Mouse (Mus musculus) right cerebral cortex, adult 2 months (tissue): ENCODE measurements around the gene Zbtb16.

Experiments used
- DNase-seq, 2 experiments: peaks; one replicate each; pipeline ENCODE4 v3.0.0; 2021 to 2022; ENCODE audit warnings: low spot score in 2 of 2

The Zbtb16 gene

DNA sequence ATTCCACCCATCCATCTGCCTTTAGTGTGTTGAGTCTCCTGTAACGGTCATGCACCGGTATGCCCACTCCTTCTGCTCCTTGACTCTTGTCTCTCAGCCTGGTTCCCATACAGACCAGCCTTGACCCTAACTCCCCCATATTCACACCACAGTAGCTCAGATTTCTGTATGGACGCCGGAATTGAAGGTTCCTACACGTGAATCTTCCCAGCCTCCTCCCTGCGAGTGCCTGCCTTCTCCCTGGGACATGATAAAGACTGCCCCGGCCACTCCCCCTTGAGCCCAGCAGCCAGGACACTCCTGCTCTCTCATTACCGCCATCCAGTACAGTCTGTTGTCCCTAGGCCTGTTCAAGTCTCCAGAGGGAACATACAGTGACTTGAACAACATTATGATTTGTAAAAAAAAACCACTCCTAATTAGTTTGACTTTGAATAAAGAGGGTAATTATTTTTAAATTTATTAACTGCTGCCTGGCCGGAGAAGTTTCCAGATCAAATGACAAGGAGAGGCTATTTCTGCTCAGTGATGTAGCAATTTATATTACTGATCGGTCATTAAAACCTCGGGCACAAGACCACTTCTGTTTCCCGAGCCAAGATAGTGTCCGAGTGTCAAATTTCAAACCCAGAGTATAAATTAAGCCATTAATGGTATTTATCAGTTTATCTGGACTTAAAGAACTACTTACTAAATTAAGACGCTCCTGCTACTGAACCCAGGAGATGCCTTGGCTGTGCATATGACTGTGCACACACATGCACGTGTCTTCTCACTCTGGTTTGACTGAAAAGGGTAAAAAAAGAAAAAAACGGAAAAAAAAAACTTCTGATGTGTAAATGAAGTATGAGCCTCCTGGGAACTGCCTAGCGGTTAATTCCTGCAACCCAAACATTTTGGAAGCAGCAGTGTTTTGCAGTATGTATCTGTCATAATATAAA, 125.4 kb downstream of the Zbtb16 start:
- DNase-seq: no peak

DNA sequence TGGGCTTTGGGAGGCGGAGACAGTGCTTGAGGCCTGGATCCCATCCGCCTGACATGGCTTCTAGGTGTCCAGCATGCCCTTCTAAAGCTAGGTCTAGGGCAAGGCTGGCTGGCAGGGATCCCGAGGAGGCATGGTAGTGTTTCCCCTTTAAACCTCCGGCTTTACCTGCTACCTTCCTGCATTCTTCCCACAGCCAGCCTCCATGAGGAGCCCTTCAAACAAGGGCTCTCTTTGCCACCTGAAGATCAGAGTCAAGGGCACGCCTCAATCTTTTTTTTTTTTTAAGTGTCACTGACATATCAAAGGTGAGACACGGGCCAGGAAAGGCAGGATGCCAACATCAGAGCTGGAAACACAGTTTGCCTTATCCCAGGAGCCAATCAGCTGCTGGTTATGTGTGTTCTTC, 128.2 kb downstream of the Zbtb16 start:
- no peak for DNase-seq

GRCm38 (mm10) chr9:48707134-48707823, 128.7 kb downstream of the Zbtb16 start:
- no peak for DNase-seq

DNA sequence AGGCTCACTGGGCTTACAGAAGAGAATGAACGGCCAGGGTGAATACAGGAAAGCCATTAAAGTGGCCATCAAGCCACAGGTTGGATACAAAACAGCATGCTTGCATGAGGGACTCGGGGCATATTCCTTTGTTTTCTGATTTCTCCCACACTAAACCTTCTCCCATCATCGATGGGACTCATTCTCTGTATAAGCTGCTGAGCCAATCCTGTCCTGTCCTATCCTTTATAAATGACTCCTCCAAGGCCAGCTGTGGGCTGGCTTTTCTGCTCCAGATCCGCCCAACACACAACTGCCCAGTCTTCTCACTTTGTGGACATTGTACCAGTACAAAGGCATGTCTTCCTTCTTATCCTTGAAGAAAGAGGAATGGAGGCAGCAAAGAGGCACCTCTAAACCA, 134.7 kb downstream of the Zbtb16 start:
- no peak for DNase-seq

GRCm38 (mm10) chr9:48700871-48701270, 135.2 kb downstream of the Zbtb16 start:
- DNase-seq: no peak

GRCm38 (mm10) chr9:48697470-48697815, 138.6 kb downstream of the Zbtb16 start:
- no peak for DNase-seq

DNA sequence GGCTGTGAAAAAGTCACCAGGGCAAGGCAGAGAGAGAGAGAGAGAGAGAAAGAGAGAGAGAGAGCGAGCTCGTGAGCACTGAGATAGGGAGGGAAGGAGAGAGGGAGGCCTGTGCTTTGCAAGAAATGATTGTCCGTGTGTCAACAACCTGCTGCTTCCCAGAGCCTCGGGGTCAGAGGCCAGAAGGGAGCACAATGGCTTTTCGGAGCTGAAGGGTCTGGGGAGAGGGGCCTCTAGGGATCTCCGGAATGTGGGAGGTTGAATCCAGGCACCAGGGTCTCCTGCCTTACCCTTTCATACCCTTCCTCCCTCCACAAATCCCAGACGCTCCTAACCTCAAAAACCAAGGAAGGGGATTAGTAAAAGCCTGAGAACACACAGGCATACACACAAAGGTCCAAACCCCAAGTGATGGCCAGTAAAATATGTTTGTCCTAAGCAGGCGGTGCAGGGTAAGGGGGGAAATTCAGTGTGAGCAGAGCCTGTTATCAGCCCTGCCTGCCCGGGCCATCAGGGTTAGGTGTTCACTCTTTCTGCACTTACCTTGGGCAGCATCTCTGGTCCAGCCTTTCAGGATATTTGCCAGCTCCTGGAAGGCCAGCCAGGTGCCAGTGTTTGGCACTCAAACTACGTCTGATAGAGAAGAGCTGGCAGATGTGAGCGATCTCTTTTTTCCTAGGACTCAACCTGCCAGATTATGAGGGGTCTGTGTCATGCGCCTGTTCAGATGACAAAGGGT, 139.1 kb downstream of the Zbtb16 start:
- no peak for DNase-seq

DNA sequence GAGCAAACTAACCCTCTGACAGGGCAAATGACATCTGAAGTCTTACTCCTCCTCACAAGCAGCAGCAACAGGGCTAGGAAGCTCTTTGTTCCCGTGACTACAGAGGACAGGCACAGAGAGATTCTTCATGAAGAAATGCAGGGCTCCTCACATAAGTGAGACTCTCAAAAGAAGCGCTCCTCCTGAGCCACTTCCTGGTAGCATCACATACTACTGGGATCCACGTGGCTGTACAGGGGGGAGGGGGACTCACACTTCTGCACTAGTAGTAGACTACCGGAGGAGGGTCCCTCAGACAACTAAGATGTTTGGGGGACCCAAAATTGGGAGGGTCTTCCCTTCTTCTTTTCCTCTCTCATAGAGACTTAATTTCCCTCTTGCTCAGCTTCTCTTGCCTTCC, 139.7 kb downstream of the Zbtb16 start:
- DNase-seq: no peak

DNA sequence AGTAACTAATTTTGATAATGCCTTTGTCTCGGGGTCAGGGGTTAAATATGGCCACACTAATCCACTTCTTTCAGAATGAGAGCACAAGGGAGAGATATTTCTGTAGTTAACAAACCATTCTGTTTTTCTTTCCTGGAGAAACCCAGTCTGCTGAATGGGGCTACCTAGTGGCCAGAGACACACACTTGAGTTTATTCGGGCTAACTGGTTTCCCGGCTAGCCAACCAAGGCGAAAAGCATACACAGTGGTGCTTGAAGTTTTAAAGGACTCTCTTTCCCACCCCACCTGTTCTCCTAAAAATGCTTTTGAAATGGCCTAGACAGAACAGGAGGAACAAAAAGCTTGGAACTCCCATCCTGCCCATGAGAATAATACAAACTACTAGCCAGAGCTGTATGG, 140.2 kb downstream of the Zbtb16 start:
- no peak for DNase-seq

GRCm38 (mm10) chr9:48694616-48695061, 141.4 kb downstream of the Zbtb16 start:
- no peak for DNase-seq

- DNase-seq: no peak
Observed at GRCm38 (mm10) chr9:48693696-48694095, 142.3 kb downstream of the Zbtb16 start.

- DNase-seq: no peak
Observed at GRCm38 (mm10) chr9:48689718-48689980, 146.4 kb downstream of the Zbtb16 start.

- DNase-seq: no peak
Observed at GRCm38 (mm10) chr9:48688859-48689717, 146.9 kb downstream of the Zbtb16 start.

DNA sequence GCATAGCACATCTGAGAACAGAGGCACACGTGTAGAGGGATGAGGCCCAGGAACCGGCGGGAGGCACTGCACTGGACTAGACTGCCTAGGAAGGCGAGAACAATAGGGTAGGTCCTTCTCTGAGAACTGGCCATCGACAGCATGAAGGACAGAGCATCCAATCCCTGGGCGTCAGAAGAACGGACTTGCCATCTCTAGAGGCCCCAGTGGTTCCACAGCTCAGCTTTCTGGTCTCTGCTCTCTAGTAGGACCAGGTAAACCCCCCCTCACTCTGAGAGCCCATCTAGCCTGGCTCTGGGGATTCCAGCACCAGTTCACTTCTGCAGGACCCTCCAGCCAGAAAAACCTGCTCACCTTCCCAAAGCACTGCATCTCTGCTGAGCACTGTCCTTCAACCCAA, 148.1 kb downstream of the Zbtb16 start:
- DNase-seq: no peak

GRCm38 (mm10) chr9:48685721-48686120, 150.3 kb downstream of the Zbtb16 start:
- DNase-seq: no peak

- DNase-seq: no peak
Observed at GRCm38 (mm10) chr9:48684144-48684543, 151.9 kb downstream of the Zbtb16 start.

DNA sequence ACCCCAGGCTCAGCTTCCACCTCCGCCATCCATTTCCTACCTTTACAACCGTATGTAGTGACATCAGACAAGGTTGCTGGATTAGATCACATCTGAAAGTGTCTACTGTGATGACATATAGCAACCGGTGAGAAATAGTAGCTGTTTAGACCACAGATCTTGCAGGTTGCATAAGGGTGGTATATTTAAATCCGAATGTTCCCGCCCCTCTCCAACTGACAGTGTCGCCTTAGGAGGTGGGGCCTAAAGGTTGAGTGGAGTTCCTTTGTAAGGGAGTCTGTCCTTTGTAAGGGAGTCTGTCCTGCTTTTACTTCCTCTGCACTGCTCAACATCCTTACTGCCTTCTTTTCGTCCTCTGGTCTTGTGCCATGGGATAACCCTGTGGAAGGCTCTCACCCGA, 154.8 kb downstream of the Zbtb16 start:
- DNase-seq: no peak

GRCm38 (mm10) chr9:48678426-48679358, 157.3 kb downstream of the Zbtb16 start:
- DNase-seq: peak; percentile 31 to 42

DNA sequence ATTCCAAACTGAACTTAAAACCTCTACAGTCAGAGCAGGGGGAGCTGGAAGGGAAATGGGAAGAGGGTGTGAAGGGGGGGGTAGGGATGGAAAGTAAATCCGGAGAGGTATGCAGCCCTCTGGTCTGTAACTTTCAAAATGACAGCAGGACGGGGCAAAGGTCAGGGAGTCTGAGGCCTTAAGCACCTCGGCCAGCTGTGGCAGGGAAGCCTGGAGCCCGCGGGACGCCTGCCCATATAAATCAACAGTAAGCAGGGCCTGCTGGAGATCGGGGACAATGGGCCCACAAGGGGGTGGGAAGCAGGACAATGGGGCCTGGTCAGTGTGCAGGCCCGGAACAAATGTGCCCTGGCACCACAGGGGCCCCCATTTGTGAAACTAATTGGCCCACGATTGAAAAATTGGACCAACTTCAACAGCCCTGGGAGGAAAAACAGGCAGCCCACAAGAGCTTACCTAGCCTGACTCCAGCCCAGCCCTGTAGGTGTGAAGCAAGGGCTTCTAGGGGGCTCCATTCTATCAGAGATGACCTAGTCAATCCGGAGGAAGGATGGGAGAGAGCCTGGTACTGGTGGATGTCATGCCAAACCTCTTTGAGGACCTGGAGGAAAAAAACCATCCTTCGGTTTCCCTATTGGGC, 160.8 kb downstream of the Zbtb16 start:
- peak in 1 of 2 experiments; percentile 40 for DNase-seq
